Mouse (Mus musculus) neural tube, embryonic 12.5 days (tissue): ENCODE data around the gene Mt3. TPM values are rescaled to one million over a fixed set of nuclear protein-coding genes. Genes with fewer than 3 reads are reported as not detected.

Experiments used
- ATAC-seq: fragments of 200-750 bp; cut with Nextera tagmentation; 2 replicates; pipeline ENCODE4 v1.8.0; 2017; ENCODE audit warnings: low read depth, mild to moderate bottlenecking, moderate TSS enrichment, moderate library complexity; ENCODE audit not compliant: low FRiP score
- H3K27ac ChIP-seq: fragments of 300-500 bp; sonication (generic); 2 replicates; pipeline ENCODE4 v1.5.1; 2016
- H3K27me3 ChIP-seq: fragments of 300-500 bp; sonication (generic); replicated peaks from 2 replicates; pipeline ENCODE4 v1.6.1; 2016; ENCODE audit warnings: mild to moderate bottlenecking
- H3K36me3 ChIP-seq: fragments of 300-500 bp; sonication (generic); 2 replicates; pipeline ENCODE4 v1.6.1; 2016; ENCODE audit warnings: mild to moderate bottlenecking
- H3K4me1 ChIP-seq: fragments of 300-500 bp; sonication (generic); 2 replicates; pipeline ENCODE4 v1.6.1; 2016
- H3K4me2 ChIP-seq: fragments of 300-500 bp; sonication (generic); replicated peaks from 2 replicates; pipeline ENCODE4 v1.6.1; 2016; ENCODE audit warnings: mild to moderate bottlenecking
- H3K4me3 ChIP-seq: fragments of 300-500 bp; sonication (generic); 2 replicates; pipeline ENCODE4 v1.5.1; 2016
- H3K9ac ChIP-seq: fragments of 300-500 bp; sonication (generic); 2 replicates; pipeline ENCODE4 v1.6.1; 2016; ENCODE audit warnings: mild to moderate bottlenecking
- H3K9me3 ChIP-seq: fragments of 300-500 bp; sonication (generic); 2 replicates; pipeline ENCODE4 v1.6.1; 2016; ENCODE audit warnings: mild to moderate bottlenecking
- WGBS: fragments of 180-500 bp; shearing (Covaris S2); methylation state at CpG from one replicate; pipeline ENCODE4 v1.1.7; 2016; 5-methylcytosine and 5-hydroxymethylcytosine counted together
- polyA plus RNA-seq: library from polyadenylated mRNA; unstranded; fragments of >200 nt; fragmentation: Nextera tagmentation; extraction: Ambion mirVana; gene quantifications from 2 replicates; pipeline ENCODE4 v1.2.1, GENCODE M21; 2016

The Mt3 gene
- polyA plus RNA-seq, 1 experiment from 2014 or later: 24.8 TPM

DNA sequence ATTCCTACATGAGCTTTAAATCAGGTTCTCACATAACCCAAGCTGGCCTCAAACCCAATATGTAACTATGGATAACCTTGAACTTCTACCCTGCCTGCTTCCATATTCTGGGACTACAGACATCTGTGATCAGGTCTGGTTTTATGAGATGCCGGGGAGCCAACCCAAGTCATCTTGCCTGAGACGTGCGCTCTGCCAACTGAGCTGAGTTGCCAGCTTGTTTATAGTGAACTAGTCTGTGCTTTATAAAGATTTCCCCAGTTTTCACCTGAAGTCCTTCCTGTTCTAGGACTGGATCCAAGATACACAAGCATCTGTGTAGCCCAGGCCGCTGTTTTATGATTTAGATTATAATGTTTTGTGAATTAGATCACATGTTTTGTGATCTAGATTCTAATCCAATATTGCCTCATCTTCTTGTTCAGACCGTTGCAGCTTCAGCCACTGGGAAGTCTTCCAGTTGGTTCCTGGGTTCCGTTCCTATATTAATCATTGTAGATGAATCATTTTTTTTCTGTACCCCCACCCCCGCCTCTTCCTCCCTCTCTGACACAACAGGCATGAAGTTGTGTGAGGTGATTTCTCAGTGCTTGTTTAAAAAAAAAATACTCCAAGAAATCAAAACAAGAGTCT lies 42.3 kb downstream of the Mt3 start:
- Histone ChIP-seq H3K4me3 (no peak overlapping the region), H3K9me3 (no peaks in the 10 kb centered on the region), H3K27ac (no peak overlapping the region), H3K27me3 (no peaks in the 10 kb centered on the region; the same call in 1 of the 2 replicates), H3K4me2 (no peak overlapping the region), H3K4me1 (peaks cover 4% of the 10 kb centered on the region; the same call in 1 of the 2 replicates), H3K9ac (no peak overlapping the region), H3K36me3 (no peaks in the 10 kb centered on the region)
- 93% methylated on average over 7 of the region's 7 CpGs for WGBS
- no peak for ATAC-seq

DNA sequence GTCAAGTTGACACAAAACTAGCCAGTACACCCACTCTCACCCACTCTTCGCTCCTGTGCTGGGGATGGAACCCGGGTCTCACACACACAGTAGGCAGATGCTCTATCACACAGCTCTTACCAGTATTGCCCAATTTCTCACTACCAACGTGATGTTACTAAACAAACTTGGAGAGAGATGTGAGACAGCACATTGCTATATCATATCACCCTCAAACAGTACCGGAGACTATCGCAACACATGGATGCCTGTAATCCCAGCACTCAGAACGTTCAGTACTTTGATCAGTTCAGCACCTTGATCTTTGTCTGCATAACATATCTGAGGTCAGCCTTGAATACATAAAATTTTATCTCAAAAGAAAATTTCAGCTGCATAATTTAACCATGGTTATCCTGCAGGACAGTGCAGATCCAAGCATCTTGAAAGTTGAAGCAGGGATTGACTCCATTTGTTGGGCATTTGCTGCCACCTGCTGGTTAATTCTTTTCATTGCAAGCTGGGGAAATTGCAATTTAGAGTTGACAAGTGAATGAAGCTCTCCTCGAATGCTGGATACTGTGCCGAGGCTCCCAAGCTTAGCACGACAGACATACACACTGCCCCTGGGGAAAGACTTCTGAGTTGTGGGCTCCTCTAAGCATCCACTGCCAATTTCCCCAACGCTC lies 46.9 kb downstream of the Mt3 start:
- no peaks in the 10 kb centered on the region for H3K4me1 ChIP-seq
- no peak overlapping the region for H3K27ac ChIP-seq
- no peak overlapping the region for H3K4me3 ChIP-seq
- no peak overlapping the region for H3K9ac ChIP-seq
- no peaks in the 10 kb centered on the region for H3K9me3 ChIP-seq
- no peak overlapping the region for H3K4me2 ChIP-seq
- 46% methylated on average over 10 of the region's 10 CpGs for WGBS
- no peaks in the 10 kb centered on the region for H3K36me3 ChIP-seq
- ATAC-seq: no peak
- H3K27me3 ChIP-seq: no peaks in the 10 kb centered on the region

Other genes with a start within 250 kb of the Mt3 start
- 74.0 and 78.3 TPM in 2 replicates for gene Amfr, start 139.8 kb upstream of the Mt3 start, polyA plus RNA-seq
- 133 and 135 TPM in 2 replicates for gene Nudt21, start 115.6 kb upstream of the Mt3 start, polyA plus RNA-seq
- 13.5 and 15.9 TPM in 2 replicates for gene Ogfod1, start 115.4 kb upstream of the Mt3 start, polyA plus RNA-seq
- gene Bbs2, start 53.7 kb upstream of the Mt3 start, polyA plus RNA-seq: 20.5 and 25.3 TPM in 2 replicates
- not detected in 2 replicates for gene Mt4, start 15.4 kb upstream of the Mt3 start, polyA plus RNA-seq
- 8.1 and 11.1 TPM in 2 replicates for gene Mt2, start 20.1 kb downstream of the Mt3 start, polyA plus RNA-seq
- 33.3 and 36.7 TPM in 2 replicates for gene Mt1, start 26.5 kb downstream of the Mt3 start, polyA plus RNA-seq
- gene Nup93, start 62.0 kb downstream of the Mt3 start, polyA plus RNA-seq: 85.1 and 85.5 TPM in 2 replicates
- 0.13 and 0.19 TPM in 2 replicates for gene Slc12a3, start 176.6 kb downstream of the Mt3 start, polyA plus RNA-seq
- gene Herpud1, start 233.8 kb downstream of the Mt3 start, polyA plus RNA-seq: 52.6 and 55.5 TPM in 2 replicates